Mouse (Mus musculus) WW6 (cell line): Measurements from ENCODE around the gene Vat1l.

Experiments
- DNase-seq: peaks from one replicate; pipeline ENCODE4 v3.0.0-alpha.2; 2013; ENCODE audit warnings: low read depth, low spot score

Gene Vat1l

GRCm38 (mm10) chr8:114390465-114391254, 185.2 kb downstream of the Vat1l start:
- DNase-seq, result no peak

- DNase-seq, result no peak
Measured at GRCm38 (mm10) chr8:114398326-114398725, 192.9 kb downstream of the Vat1l start.

- DNase-seq, result no peak
Measured at GRCm38 (mm10) chr8:114399273-114399672, 193.9 kb downstream of the Vat1l start.

DNA sequence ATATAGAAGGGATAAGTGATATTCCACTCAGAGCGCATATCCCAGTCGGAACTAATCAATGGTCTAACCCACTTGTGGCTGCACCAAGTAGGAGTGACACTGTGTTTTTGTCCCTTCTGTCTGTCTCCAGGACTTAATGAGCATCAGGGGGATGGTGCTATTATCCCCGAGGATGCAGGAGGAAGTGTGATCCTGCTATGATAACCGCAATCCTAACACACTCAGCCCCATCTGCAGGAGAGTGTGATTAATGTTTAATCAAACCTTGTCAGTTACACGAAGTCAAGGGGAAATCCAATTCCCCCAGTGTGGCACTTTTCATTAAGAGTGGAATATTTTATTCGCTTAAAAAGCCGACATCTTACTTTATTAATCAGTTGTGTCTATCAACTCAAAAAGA, 196.3 kb downstream of the Vat1l start:
- no peak for DNase-seq

GRCm38 (mm10) chr8:114411421-114411820, 206.0 kb downstream of the Vat1l start:
- DNase-seq, result no peak

DNA sequence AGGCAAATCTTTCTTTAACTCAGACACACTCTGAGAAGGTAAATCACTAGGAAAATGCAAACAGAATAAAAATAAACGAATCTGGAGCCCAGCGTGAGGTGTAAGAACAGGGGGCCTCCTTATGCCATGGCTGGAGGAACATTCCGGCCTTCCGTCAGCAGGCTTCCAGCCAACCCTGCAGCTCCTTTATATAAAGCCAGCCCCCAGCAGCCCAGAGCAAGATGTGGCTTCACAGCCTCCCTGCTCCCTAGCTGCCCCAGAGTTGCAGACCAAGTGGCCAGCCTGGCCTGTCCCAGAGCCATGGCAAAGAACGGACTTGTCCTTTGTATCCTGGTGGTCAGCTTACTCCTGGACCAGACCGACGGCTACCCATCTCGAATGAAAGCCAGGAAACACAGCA, 212.4 kb downstream of the Vat1l start, which contains the start of gene Clec3a:
TSS of gene Clec3a (plus strand) at position 301 of the 400 bp plus-strand sequence.
- DNase-seq, result no peak

GRCm38 (mm10) chr8:114418486-114418885, 213.1 kb downstream of the Vat1l start:
- no peak for DNase-seq

DNA sequence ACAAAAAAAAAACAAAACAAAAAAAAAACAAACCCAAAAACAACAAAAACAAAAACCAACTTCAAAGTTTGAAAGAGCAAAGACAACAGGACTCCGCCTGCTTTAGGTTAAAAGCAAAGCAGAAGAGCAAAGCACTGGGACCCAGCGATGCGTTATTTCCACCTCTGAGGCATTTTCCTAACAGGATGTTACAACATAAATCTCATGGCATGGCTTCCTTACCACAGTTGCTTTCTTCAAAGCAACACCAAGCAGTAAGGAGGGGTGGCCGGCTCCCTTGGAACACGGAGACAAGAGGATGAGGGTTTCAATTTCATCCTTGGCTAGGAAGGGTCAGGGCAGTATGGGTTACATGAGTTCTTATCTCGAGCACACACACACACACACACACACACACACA, 213.5 kb downstream of the Vat1l start:
- no peak for DNase-seq

GRCm38 (mm10) chr8:114421544-114421943, 216.1 kb downstream of the Vat1l start:
- DNase-seq, result no peak
